Comparison of ENCODE assay signal across 24 mouse cellular contexts in the genomic region with DNA sequence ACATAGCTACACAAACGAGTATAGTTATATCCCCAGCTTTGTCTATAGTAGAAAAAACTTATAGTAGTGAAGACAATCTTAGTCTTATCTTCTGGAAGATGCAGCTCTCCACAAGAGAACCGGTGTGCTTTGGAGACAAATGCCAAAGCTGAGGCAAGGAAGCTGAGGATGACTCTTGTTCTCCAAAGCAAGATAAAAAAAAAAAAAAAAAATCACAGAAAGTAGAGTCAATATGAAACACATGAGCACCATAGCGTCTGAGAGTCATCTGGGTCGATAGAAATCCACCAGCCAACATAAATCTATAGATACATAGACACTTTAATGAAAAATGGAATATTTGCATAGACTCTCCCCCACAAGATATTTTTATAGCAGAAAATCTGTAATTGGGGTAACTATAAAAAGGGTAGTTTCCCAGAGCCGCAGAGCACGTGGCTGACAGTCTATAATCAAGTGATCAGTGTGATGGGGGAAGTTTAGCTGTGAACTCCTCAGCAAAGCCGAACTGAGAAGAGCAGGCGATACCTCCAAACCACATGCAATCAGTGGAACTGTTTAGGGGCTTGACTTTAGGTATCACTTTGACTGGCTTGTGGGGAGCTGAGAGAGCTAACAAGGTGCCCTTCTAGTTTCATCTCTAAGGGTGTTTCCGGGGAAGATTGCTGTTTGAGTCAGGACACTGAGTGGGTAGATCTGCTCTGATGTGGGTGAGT.
A peak's percentile ranks its signal among the peaks of the same experiment; 100 is the strongest.
DNase-seq lines count a peak whose midpoint lies in the region.
"Had no signal": no experiment of that assay in that cellular context is flagged by ENCODE, and none has a peak within 500 bp of the region (broad histone marks: within the 10 kb centered on the region; RNA-seq: fewer than 3 reads in every experiment).

No protein-coding gene starts in this region.

- DNase-seq in A20 (ENCODE audit: low read depth, low spot score), result peak; percentile 81
- peak; percentile 89 for DNase-seq in CD4-positive helper T cell, adult 2 months (ENCODE audit: low read depth, low spot score)
- peak; percentile 24 for DNase-seq in naive thymus-derived CD4-positive, alpha-beta T cell, adult 2 months (ENCODE audit: low read depth)
- DNase-seq in retina, postnatal 1 day, result no peak
- DNase-seq in cerebellum, postnatal 25 days, result no peak
- DNase-seq in ovary, postnatal 36 days (ENCODE audit: low spot score), result no peak
- DNase-seq: adrenal gland, adult 8-10 months; cerebellum, adult 2 months; cerebellum, postnatal 36 days; gastrocnemius, postnatal 25 days; heart, adult 18-20 months; heart, postnatal 14 days; kidney, adult 11 months; liver, postnatal 0 days; right cerebral cortex, postnatal 25 days; thymus, adult 2 months; thymus, postnatal 4 days had no signal

- H3K4me1 ChIP-seq in brown adipose tissue, adult 24 weeks (ENCODE audit: control insufficient read depth, insufficient read depth, insufficient read length, low read length), result 0 out of 2 replicates have a peak, but pooled peaks cover 2% of the 10 kb centered on the region
- H3K4me1 ChIP-seq: midbrain, embryonic 12.5 days; neural tube, embryonic 13.5 days had no signal

- no peak overlapping the region for H3K4me3 ChIP-seq in brown adipose tissue, adult 24 weeks (ENCODE audit: insufficient read depth, low read depth, low read length)
- H3K4me3 ChIP-seq: heart, embryonic 13.5 days; midbrain, embryonic 12.5 days; neural tube, embryonic 13.5 days had no signal

- H3K27ac ChIP-seq in brown adipose tissue, adult 24 weeks (replicated peaks; ENCODE audit: low read depth, low read length), result peak overlapping the region; percentile 11; the same call in 1 of the 2 replicates
- H3K27ac ChIP-seq: heart, embryonic 13.5 days; hindbrain, postnatal 0 days; kidney, postnatal 0 days; macrophage; midbrain, embryonic 12.5 days; neural tube, embryonic 13.5 days had no signal

Comparison
In these comparisons a context has a peak if more than half of its experiments do, and no peak if none do; other contexts are left out.
1. DNase-seq: peak in A20 (single experiment), CD4-positive helper T cell, adult 2 months (single experiment) and naive thymus-derived CD4-positive, alpha-beta T cell, adult 2 months (single experiment); none in retina, postnatal 1 day (single experiment), cerebellum, postnatal 25 days (0 of 2) and ovary, postnatal 36 days (single experiment).